Mouse (Mus musculus) lung, adult 10 weeks (tissue): Measurements from ENCODE around the gene Topors. TPM values are rescaled to one million over a fixed set of nuclear protein-coding genes. Genes with fewer than 3 reads are reported as not detected.

Experiments used
- polyA plus RNA-seq: library from polyadenylated mRNA; stranded (reverse); fragments of 350-450 nt; fragmentation: Illumina TruSeq; extraction: RNeasy Lipid Tissue Mini Kit (QIAGEN cat#74804); gene quantifications from one replicate; pipeline ENCODE4 v1.2.3, GENCODE M21; 2014; ENCODE audit warnings: low read depth, low replicate concordance; ENCODE audit not compliant: insufficient read depth

Gene Topors
- polyA plus RNA-seq: 9.6 TPM

DNA sequence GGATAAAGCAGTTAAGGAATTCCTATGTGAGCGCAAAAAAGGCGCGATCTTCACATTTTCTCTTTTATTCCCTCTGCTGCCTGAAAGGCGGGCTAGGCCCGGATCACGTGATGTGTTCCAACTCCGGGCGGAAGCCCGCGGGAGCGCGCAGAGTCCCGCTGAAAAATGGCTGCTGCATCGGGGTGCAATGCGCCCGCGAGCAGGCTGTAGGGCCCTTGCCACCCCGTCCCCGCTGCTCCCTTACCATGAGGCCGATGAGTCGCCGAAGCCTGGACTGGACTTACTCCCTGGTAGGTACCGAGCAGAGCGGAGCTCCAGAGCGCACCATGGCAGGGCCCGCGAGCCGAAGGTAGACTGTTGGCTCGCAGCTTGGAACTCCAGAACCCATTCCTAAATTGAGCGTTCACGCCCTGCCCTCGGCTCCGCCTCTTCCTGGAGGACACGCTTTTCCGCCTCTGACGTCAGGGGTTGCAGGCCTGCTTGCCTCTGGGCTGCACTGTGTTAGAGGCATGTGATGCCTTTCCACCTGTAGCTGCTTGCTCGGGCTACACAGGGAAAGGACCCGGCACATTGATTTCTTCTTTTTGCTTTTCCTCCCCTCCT lies at the start of gene Topors, which contains the start of gene Smim27:
Gene Topors (minus strand): TSS at position 421 of the 603 bp plus-strand sequence.
Gene Smim27 (plus strand): TSS at position 150 of the 603 bp plus-strand sequence.

GRCm38 (mm10) chr4:40279276-40279900 lies 9.7 kb upstream of the Topors start, which contains the start of gene Ndufb6:
Gene Ndufb6, minus strand, starts transcription at chr4:40279421.

GRCm38 (mm10) chr4:40239409-40240271 lies 30.0 kb downstream of the Topors start, which contains the start of gene Ddx58:
Gene Ddx58, minus strand, starts transcription at chr4:40239828.

Other genes with a start within 250 kb of the Topors start
- 17.3 TPM for gene Aco1, start 126.8 kb downstream of the Topors start, polyA plus RNA-seq
- gene Ddx58, start 30.0 kb downstream of the Topors start, polyA plus RNA-seq: 13.8 TPM
- 15.7 TPM for gene Smim27, start 271 bp downstream of the Topors start, polyA plus RNA-seq
- 162 TPM for gene Ndufb6, start 9.6 kb upstream of the Topors start, polyA plus RNA-seq
- 0.62 TPM for gene Tmem215, start 202.3 kb upstream of the Topors start, polyA plus RNA-seq